Mouse (Mus musculus): ENCODE data around the gene Agap2. TPM values are rescaled to one million over a fixed set of nuclear protein-coding genes. Genes with fewer than 3 reads are reported as not detected.

The Agap2 gene
- polyA plus RNA-seq (2012; rRNA removed): 89.1 and 97.8 TPM in 2 replicates

GRCm38 (mm10) chr10:127075080-127075479 lies at the start of gene Agap2:
Gene Agap2 (plus strand): TSS chr10:127075284.

DNA sequence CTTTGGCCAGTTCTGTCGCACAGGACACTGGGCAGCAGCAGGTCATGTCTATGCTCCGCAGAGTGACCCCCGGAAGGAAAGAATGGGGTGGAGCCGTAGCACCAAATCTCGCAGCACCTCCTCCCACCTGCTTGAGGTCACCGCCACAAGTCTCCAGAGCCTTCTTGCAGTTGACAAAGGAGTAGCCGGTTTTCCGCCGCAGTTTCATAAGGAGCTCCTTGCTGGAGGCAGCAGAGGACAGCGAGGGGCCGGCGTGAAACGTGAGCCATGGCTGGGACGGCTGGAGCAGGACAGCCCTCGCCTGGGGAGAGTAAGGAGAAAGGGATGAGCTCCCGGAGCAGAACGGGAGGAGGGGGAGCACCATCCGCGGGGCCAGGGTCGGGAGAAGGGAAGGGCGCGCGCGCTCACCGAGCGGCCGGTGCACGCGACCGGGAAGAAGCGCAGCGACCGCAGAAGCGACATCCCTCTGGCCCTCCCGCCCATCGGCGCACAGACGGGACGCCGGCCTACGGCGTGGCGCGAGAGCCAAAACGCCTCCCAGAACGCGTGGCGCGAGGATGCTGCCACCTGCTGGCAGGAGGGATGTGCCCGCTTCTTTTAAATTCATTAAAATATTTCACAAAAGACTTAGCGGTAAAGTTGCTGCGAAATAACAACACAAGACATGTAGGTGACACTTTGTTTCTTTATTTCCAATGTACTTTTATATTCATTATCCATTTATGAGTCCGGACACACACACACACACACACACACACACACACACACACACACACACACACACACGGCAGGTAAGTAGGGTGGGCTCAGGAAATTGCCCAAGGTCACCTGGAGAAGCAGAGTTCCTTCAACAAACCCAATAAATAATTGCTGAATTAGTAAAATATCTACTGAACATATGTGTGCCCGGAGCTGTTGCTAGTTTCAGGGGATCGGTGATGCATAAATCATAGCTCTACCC lies 44.5 kb upstream of the Agap2 start, which contains the start of gene Tsfm:
TSS of gene Tsfm (minus strand) at position 505 of the 961 bp plus-strand sequence.

GRCm38 (mm10) chr10:127041274-127041766 lies 33.8 kb upstream of the Agap2 start, which contains the start of the genes Mettl1 and Eef1akmt3:
Gene Mettl1 (plus strand): TSS chr10:127041414.
Gene Eef1akmt3 (minus strand): TSS chr10:127041513.

DNA sequence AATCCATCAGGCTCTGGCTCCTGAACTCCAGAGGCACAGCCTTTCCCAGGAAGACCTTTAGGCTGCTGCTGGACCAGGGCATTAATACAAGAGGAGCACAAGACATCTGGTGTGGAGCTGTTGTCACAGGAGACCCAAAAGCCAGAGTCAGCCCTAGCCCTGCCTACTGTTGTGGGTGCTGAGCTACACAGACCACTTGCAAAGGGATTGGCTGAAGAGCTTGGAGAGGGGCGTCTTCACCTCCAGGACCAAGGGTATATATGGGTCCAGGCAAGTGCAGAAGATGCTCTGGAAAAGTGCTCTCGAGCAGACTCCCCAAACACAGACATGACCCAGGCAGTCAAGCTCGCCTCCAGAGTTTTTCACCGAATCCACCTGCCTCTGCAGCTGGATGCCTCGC lies 27.1 kb upstream of the Agap2 start, which contains the start of gene Cyp27b1:
TSS of gene Cyp27b1 (plus strand) at position 297 of the 400 bp plus-strand sequence.

DNA sequence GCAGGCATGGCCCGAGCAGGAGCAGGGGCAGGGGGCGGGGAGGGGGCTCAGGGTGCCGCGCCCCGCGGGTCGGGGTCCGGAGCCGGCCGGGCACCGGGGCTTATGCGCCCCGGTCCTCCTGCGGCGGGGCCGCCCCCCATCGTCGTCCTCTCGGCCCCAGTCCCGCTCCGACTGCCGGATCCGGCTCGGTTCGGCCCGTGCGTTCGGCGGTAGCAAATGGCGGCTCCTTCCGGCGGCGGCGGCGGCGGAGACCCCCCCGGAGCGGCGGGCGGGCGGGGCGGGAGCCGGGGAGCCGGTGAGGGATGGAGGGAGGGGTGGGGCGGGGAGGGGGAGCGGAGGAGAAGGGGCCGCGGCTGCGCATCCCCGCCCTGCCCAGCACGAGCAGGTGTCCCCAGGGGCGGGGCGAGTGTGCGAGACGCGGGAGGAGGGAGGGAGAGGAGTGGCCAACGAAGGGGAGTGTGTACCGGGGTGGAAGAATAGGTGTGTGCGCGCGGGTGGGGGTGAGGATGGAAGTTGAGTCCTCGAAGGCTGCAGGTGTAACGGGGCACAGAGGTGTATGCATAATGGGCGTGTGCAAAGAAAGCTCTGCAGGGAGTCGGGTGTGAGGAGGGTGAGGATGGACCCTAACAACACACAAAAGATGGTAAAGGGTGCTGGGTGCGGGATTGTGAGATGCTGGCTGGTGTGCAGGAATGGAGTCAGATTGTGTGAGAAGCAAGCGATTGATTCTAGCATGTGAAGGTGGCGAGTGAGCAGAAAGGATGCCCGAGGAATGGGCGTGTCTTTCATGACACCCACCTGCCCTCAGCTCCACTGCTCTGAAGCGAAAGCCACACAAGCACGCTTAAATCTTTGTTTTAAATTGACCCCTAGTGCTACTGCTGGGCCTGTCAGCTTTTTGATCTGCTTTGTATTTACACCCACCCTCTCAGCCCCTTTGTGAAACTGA lies 14.8 kb upstream of the Agap2 start, which contains the start of gene March9:
TSS of gene March9 (minus strand) at position 217 of the 949 bp plus-strand sequence.

GRCm38 (mm10) chr10:127063239-127063872 lies 11.7 kb upstream of the Agap2 start, which contains the start of gene Cdk4:
Gene Cdk4 (plus strand): TSS chr10:127063534.

GRCm38 (mm10) chr10:127070190-127071121 lies 4.6 kb upstream of the Agap2 start, which contains the start of gene Tspan31:
Gene Tspan31 (minus strand): TSS chr10:127070264.

DNA sequence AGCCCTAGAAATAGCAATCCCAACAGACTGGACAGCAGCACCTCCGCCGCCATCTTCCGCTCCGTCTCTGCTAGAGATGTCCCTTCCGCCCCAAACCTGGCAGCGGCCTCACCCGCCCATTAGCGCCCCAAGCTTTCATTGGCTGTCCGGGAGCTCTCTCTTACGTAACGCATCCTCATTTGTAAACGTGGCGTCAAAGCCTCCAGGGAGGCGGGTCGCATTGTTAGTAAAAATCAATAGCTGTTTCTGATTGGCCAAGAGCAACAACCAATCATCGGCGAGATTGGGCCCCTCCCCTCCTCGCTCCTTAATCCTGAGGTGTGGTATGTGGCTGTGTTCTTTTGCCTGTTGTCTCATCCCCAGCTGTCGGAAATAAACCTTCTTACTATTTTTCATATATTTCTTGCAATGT lies 46.0 kb downstream of the Agap2 start, which contains the start of gene Os9:
TSS of gene Os9 (minus strand) at position 66 of the 412 bp plus-strand sequence.

Other genes starting within 250 kb of the Agap2 start
- 8.7 and 10.2 TPM in 2 replicates for gene Atp23, start 173.9 kb upstream of the Agap2 start, polyA plus RNA-seq (2012; rRNA removed)
- gene Ctdsp2, start 96.6 kb upstream of the Agap2 start, polyA plus RNA-seq (2012; rRNA removed): 82.1 and 96.5 TPM in 2 replicates
- 0.82 and 3.4 TPM in 2 replicates for gene Avil, start 74.6 kb upstream of the Agap2 start, polyA plus RNA-seq (2012; rRNA removed)
- gene Tsfm, start 44.4 kb upstream of the Agap2 start, polyA plus RNA-seq (2012; rRNA removed): 42.7 and 47.9 TPM in 2 replicates
- gene Mettl1, start 33.9 kb upstream of the Agap2 start, polyA plus RNA-seq (2012; rRNA removed): 19.7 and 24.9 TPM in 2 replicates
- 0.32 and 0.84 TPM in 2 replicates for gene Eef1akmt3, start 33.8 kb upstream of the Agap2 start, polyA plus RNA-seq (2012; rRNA removed)
- gene Cyp27b1, start 27.0 kb upstream of the Agap2 start, polyA plus RNA-seq (2012; rRNA removed): 0.63 and 0.72 TPM in 2 replicates
- 36.2 and 37.4 TPM in 2 replicates for gene March9, start 15.1 kb upstream of the Agap2 start, polyA plus RNA-seq (2012; rRNA removed)
- gene Cdk4, start 11.8 kb upstream of the Agap2 start, polyA plus RNA-seq (2012; rRNA removed): 1,086 and 1,352 TPM in 2 replicates
- gene Tspan31, start 5.0 kb upstream of the Agap2 start, polyA plus RNA-seq (2012; rRNA removed): 91.2 and 94.6 TPM in 2 replicates
- gene Os9, start 45.8 kb downstream of the Agap2 start, polyA plus RNA-seq (2012; rRNA removed): 94.0 and 95.8 TPM in 2 replicates
- 41.1 and 50.7 TPM in 2 replicates for gene B4galnt1, start 89.9 kb downstream of the Agap2 start, polyA plus RNA-seq (2012; rRNA removed)
- 2.4 and 2.8 TPM in 2 replicates for gene Slc26a10, start 105.4 kb downstream of the Agap2 start, polyA plus RNA-seq (2012; rRNA removed)
- gene Arhgef25, start 114.8 kb downstream of the Agap2 start, polyA plus RNA-seq (2012; rRNA removed): 106 and 125 TPM in 2 replicates
- gene Dtx3, start 120.4 kb downstream of the Agap2 start, polyA plus RNA-seq (2012; rRNA removed): 465 and 469 TPM in 2 replicates
- 23.0 and 24.3 TPM in 2 replicates for gene Pip4k2c, start 136.3 kb downstream of the Agap2 start, polyA plus RNA-seq (2012; rRNA removed)
- 115 and 116 TPM in 2 replicates for gene Kif5a, start 188.1 kb downstream of the Agap2 start, polyA plus RNA-seq (2012; rRNA removed)
- gene Dctn2, start 191.1 kb downstream of the Agap2 start, polyA plus RNA-seq (2012; rRNA removed): 328 and 341 TPM in 2 replicates
- gene Mbd6, start 213.7 kb downstream of the Agap2 start, polyA plus RNA-seq (2012; rRNA removed): 49.6 and 66.7 TPM in 2 replicates
- 89.7 and 94.2 TPM in 2 replicates for gene Mars, start 236.5 kb downstream of the Agap2 start, polyA plus RNA-seq (2012; rRNA removed)
- gene Arhgap9, start 246.7 kb downstream of the Agap2 start, polyA plus RNA-seq (2012; rRNA removed): 1.2 and 1.3 TPM in 2 replicates

All from central nervous system, embryonic 14 days (tissue).